Mouse (Mus musculus) bone marrow macrophage, adult 2 months (primary cell): Measurements from ENCODE around the gene Adam15.

Experiments used
- CTCF ChIP-seq: IDR thresholded peaks from 2 replicates; pipeline ENCODE4 v1.5.1; 2012; ENCODE audit warnings: low read depth, mild to moderate bottlenecking, low read length, moderate library complexity
- POLR2A ChIP-seq: IDR thresholded peaks from 2 replicates; pipeline ENCODE4 v1.6.1; 2012; ENCODE audit warnings: mild to moderate bottlenecking, low read depth, low read length, borderline replicate concordance

DNA sequence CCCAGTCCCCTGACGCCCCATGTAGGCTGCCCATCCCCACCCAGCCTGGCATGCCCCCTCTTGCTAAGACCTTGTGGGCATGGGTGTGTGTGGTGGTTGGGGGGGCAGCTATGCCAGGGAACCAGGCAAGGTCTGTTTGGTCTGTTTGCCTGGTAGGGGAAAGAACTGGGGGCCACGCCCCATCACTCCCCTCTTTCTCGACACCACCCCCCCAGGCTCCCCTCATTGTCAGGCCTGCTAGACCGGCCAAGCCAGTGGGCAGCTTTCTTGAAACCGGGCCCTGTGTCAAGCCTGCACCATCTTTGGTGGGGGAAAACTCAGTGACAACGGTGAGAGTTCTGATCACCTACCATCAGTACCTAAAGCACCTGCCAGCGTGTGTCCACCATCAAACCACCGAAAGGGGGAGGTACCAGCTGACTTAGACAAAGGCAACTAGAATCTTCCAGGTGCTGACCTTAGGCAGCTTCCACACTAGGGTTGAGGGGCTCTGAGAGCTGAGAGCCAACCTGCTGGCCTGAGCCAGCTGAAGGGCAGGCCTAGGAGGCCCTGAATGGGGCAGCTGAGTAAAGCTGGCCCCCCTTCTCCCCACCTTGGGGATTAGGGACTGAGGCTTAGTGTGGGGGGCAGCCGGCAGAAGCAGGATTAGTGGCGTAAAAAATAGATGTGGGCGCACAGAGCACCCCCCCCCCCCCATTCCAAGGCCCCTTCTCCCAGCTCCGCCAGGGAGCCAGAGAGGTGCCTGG lies 34.7 kb upstream of the Adam15 start:
- no peak for TF ChIP-seq CTCF
- no peak for TF ChIP-seq POLR2A
